Mouse (Mus musculus) erythroid progenitor cell, adult 5-6 weeks (primary cell): ENCODE results near the gene Adam10. TPM values are rescaled to one million over a fixed set of nuclear protein-coding genes. Genes with fewer than 3 reads are reported as not detected.

Experiments used
- ATAC-seq: replicated peaks from 2 replicates; pipeline ENCODE4 v1.8.0; 2016; ENCODE audit warnings: moderate number of reproducible peaks, mild to moderate bottlenecking, moderate TSS enrichment, inconsistent platforms; ENCODE audit not compliant: poor library complexity, low FRiP score, severe bottlenecking
- total RNA-seq, 2 experiments: library from RNA; stranded (forward) in 1 of 2; stranded (reverse) in 1 of 2; fragments of 150-400 nt in 1 of 2; fragments of 186-747, 209-891 nt in 1 of 2; gene quantifications; 2 replicates each; pipeline versions ENCODE4 v1.2.3 to v1.2.4; 2015 to 2017; ENCODE audit warnings: low replicate concordance in 2 of 2

Gene Adam10
- total RNA-seq, 2 experiments from 2014 or later = 328 to 407 TPM

DNA sequence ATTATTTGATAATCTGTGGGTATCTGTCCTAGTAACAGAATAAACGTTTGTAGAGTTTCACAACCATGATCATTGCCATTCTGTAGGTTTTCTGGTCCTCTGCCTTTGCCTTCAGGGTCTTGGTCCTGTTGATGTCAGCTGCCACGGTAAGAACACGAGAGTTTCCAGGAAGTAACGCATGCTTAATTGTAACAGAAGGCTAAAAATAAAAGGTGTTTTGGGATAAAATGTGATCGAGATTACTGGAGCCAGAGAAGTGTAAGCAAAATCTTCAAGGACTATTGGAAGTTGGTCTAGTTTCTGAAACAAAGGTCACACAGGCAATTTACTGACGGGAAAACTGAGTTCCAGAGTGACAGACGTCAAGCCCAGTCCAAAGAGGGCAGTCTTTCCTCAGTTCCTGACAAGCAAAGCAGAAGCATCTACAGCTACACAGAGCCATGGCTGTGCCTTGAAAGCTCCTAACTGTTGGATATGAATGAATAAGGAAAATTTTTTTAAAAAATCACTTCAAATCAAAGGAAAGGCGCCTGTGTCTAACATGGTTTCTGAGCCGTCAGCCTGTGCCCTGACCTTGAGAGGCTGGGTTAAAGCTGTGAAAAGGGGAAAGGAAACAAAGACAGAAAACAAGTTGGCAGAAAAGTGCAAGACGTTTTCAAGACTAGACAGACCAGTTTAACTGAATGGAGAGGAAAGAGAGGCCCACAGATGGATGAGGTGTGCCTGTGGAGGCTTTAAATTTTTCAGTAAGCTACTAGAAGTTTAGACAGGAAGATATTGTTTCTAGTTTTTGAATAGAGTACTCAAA is 6.8 kb upstream of the Adam10 start:
- no peak for ATAC-seq

DNA sequence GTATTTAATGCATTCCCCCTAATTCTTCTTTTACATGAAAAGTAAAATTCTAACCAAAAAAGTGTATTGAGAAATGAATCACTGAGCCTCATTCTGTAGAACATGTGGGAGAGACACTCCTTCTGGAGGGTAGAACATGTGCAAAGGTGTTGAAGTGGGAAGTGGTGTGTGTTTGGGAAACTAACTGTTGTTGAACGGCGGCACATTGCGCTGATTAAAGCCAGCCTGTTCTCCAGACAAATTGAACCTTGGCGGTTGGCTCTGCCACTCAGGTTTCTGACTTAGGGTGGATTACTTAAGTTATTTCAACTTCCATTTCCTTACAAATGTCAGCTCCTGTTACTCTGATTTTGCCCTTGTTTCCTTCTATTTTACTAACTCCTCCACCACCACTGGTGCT is 5.1 kb upstream of the Adam10 start:
- ATAC-seq = no peak

DNA sequence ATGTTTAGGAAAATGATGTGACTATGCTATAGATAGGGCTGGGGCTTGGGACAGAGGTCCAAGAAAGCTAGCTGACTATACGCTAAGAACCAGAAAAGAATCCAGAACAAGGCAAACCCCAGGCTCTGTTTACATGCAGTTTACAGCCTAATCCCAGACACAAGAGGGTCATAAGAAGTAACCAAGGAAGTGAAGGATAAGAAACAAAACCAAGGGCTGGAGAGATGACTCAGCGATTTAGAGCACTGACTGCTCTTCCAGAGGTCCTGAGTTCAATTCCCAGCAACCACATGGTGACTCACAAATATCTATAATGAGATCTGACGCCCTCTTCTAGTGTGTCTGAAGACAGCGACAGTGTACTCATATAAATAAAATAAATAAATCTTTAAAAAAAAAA is 3.7 kb upstream of the Adam10 start:
- no peak for ATAC-seq

DNA sequence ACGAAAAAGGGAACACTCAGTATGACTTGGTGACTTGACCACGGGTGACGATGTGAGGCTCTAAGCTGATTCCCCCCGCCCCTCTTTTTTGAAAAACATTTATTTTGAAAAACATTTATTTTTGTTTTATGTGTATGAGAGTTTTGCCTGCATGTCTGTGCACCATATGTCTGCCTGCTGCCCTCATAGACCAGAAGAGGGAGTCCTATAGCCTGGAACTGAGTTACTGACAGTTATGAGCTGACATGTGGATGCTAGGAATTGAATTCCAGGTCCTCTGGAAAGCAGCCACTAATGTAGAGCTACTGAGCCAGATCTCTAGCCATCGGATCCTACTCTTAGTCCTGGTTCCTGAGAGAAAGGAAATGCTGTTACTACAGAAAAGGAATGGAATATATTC is 2.8 kb upstream of the Adam10 start:
- ATAC-seq = no peak

DNA sequence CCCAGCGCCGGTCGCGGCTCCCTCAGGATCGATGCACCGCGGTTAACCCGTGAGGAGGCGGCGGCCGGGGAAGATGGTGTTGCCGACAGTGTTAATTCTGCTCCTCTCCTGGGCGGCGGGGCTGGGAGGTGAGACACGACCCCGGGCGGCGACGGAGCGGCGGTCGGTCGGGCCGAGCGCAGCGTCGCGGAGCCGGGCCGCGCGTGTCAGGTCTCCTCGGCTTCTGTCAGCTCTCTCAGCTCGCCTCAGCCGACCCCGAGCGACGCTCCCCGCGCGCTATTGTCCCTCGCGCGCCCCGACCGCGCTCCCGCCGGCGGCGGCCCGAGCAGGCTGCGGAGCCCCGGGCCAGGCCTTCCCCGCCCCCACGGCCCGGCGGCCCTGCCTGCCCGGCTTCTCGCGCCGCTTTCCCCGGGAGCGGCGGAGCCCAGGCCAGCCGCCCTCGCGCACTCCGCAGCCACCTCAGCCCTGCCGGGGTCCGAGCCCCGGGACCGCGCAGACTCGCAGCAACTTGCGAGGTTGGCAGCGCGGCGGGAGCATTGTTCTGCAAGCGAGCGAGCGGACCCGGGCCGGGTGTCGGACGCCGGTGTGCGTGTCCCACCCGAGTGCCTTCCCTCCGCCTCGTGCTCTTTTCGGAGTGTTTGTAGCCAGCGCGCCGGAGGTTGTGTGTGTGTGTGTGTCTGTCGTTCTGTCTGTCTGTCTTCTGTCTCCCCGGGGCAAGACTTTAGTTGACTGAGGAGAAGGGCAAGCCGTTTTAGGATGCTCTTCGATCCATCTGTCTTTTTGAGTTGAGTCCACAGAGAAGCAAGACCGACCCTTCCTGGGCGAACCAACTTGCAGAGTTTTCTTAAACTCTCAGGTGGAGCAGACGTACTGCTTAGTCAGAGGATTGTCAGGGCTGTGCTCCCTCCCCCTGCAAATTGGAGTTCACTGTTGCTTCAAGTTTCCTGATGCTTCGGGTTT is 615 bp downstream of the Adam10 start:
- ATAC-seq = peak; percentile 48

DNA sequence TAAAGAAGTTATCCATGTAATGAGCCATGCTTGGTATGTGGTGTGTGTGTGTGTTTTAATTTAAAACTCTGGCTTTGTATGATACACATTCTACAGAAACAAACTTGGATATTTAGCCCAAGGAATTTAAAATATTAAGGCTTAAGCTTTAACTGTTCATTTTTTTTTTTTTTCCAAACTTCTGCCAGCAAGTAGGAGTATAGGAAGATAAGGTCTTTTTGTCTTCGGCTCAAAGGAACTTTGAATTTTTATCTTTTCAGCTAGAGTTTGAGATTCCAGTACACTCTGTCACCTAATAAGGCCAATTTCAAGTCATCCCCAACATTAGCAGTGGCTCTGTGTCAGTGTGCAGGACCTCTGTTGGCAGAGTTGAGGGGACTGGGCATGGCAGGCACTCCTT is 3.4 kb downstream of the Adam10 start:
- no peak for ATAC-seq

DNA sequence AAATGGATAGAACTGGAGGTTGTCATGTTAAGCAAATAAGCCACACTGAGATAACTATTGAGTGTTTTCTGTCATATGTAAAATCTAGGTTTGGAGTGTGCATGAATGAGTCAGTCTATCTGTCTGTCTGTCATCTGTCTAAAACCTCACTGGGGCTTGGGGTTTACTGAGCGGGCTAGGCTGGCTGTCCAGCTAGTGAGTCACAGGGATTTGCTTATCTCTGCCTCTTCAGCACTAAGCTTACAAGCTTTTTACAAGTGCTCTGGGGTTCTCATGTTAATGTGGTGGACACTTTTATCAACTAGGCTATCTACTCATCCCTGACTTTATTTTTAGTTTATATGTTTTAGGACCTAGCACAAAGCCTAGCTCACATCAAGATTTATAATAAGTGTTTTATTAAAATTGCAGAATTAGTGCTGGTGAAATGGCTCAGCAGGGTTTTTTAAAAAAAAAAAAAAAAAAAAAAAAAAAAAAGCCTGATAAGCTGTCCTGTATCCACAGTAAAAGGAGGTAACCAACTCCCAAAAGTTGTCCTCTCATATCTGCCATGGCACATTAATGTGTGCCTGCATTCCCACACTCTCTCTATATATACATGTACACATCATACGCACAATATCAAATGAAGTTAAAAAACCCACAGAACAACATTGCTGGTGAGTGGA is 9.6 kb downstream of the Adam10 start:
- ATAC-seq = peak; percentile 45; the same call in 1 of the 2 replicates

DNA sequence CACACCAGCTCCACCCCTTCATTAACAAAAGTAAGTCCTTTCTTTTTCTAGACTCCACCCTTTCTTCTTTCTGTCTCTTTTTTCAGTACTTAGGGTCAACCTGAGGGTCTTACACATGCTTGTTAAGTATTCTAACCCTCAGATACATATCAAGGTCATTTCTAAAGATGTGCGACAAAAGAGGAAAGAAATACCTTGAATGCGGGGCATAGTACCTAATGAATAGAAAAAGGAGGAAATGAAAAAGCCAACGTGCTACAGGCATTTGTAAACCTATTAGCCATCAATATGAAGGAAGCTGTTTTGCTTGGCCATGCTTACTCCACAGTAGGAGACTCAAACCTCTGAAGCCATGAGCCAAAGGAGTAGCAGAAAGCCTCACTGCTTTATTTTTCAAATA is 11.1 kb downstream of the Adam10 start:
- no peak for ATAC-seq

DNA sequence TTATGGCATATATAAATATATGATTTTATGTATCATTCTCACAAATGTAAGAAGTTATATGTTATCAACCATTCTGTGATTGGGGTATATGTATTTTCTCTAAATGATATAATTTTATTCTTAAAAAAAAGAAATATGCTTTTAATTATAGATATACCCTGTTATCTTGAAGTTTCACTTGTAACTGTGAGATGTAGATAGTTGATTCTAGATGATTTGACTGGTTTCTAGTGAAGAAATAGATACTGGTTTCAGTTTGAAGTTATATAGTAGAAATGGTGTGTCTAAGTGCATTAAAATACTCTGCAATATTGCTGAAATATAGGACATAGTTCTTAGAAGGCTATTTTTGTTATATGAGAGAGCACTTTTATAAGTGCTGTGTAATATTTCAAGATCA is 11.8 kb downstream of the Adam10 start:
- ATAC-seq = no peak

DNA sequence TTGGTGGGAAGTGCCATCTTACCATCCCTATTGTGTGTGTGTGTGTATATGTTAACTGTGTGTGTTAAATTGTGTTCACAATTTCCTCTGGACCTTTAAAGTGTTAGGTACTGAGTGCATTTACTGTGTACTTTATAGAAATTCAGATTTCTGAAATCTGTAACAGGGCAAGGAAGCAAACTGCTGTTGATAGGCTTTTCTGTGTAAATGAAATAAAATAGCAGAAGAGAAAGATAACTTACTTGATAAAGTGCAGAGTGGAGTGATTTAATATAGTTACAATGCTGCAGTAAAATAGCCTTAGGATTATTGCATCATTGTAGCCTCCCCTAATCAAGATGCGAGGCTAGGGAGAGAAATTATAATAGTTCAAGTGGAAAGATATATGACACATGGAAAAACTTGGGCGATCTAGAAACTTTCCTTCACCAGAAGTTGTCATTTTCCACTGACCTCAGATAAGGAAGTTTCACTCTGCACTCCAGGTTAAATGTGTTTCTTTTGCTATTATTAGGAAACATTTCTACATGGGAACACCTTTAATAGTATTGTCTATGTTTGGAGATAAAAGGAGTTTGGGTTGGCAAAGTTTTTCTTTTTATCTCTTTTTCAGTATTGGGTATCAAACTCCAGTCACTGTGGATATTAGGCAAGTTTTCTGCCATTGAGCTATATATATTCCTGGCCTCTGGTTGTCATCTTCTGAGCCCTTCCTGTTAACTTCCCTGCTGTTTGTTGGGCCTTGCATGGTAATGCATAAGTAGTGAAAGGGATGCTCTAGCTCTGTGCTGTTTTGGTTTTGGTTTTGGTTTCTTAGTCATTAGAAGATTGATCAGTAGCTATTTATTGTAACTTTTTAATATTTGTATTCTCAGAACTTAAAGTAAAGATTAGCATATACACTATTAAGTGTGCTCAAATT is 13.2 kb downstream of the Adam10 start:
- ATAC-seq = no peak

DNA sequence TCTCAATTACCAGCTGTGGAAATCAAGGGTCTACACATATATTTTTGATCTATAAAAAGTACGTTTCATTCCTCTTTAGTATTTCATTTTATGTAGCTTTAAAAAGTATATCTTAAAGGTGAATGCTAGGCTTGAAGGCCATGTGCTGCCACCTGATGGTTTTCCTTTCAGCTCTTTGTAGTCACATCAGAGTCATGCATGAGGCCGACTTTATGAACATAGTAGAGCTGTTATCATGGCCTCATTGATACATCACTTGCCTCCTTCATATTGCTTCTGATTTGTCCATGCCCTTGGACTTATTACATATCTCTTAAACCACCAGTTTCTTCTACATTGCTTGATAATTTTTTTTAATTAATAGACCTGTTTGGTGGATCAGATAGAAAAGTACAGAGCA is 16.9 kb downstream of the Adam10 start:
- ATAC-seq = no peak

DNA sequence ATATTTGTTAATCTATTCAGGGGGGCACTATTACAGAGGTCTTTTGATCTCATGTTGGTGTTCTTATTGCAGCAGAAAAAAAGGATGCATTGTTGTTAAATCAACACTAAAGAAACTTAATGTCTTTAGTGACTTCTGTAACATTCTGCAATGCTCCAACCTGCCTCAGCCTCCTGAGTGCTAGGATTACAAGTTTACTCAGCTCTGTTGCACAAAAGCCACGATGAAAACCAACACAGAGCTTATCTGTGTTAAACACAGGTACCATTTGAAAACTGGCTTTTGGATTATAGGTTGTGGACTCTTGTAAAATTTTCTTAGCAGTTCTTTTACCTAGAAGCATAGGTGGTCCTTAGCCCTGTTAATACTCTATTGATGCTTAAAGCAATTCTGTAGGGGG is 19.3 kb downstream of the Adam10 start:
- ATAC-seq = no peak

DNA sequence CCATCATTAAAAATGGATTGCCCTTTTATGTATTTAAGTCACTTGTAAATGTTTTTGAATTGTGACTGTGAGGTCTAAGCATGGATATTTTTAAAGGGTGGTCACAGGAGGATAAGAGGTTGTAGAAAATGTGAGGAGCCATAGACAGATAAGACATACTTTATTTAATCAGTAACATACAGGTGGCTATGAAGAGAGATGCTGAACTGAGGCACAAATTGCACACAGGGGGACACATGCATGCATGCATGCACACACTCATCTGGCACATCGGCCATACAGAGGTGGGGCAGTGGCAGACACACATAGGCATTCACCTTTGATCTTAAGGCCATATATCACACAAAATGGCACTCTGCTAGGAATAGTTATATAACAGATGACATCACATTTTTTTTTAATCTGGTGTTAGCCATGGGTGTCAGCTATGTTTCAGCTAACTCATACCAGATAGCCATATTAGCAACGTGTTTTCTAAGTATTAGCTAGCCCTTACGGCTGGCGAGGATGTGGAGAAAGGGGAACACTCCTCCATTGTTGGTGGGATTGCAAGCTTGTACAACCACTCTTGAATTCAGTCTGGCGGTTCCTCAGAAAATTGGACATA is 24.9 kb downstream of the Adam10 start:
- ATAC-seq = peak; percentile 73

DNA sequence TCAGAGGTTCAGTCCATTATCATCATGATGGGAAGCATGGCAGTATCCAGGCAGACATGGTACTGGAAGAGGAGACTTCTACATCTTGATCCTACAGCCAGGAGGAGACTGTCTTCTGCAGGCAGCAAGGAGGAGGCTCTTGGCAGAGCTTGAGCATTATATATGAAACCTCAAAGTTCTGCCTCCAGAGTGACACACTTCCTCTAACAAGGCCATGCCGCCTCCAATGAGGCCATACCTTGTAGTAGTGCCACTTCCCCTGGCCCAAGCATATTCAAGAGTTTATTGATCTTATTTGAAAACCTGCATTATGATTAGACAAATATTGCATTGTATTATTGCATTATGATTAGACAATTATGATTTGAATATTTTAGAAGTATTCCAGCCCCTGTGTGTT is 27.6 kb downstream of the Adam10 start:
- ATAC-seq = no peak

DNA sequence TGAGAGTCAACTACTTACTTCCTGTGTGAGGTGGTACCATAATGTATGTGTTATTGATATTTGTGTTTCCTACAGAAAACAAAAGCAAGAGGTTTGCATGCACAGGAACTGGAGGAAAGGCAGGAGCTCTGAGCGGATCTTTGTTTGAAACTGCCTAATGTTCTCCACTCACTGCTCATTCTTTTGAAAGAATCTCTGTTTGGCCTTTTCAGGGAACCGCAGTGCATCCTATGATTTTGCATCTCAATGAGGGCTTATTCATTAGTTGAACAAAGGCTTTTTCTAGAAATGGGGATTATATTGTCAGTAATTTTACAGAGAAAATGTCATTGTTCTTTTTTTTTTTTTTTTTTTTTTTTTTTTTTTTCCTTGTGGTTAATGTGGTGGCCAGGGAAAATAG is 50.7 kb downstream of the Adam10 start:
- no peak for ATAC-seq

DNA sequence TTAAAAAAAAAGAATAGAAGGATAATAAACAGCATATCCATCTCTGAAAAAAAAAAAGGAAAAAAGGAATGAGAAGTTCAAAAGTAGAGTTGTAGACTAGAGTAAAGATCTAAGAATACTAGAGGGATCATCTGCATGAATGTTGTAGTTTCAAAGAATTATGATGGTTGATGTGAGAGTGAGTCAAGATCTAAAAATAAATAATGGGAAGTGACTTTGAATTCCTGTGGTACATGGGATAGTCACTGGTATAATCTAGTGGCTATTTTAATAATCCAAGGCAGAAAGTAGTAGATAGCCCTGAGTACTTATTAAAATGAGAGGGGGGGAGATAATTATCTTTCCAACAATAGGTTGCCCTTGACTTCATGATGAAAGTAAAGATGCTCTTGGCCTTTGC is 52.3 kb downstream of the Adam10 start:
- no peak for ATAC-seq

DNA sequence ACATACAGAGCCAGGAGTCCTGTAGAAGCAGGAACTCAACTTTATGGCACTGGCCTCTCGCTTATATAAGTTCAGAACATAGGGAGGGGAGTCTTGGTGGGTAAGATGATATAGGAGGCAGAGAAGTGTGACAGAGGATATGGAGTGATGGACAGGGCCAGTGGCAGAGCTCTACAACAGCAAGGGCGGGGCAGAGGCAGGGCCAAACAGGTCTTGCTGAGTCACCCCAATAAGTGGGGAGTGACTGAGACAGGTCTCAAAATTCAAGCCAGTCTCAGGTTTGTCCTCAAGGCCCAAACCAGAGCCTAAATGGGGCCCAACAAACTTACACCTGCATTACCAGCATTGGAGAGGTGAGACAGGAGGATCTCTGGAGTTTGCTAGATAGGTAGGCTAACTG is 54.4 kb downstream of the Adam10 start:
- peak; percentile 97 for ATAC-seq

DNA sequence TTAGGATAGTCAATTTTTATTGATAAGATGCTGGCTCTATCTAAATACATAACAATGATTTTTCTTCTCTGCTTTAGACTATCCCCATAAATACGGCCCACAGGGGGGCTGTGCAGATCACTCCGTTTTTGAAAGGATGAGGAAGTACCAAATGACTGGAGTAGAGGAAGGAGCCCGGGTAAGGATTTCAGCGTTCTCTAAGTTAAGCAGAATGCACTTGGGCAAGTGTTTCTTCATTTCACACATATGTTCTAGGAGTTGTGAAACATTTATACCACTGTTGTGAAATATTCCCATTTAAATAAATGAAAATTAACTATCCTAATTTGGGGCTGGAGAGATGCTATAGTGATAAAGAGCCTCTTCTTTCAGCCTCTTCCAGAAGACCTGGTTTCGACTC is 61.2 kb downstream of the Adam10 start:
- ATAC-seq = no peak
